Mouse (Mus musculus): Measurements from ENCODE around the gene Hoxc8.

DNA sequence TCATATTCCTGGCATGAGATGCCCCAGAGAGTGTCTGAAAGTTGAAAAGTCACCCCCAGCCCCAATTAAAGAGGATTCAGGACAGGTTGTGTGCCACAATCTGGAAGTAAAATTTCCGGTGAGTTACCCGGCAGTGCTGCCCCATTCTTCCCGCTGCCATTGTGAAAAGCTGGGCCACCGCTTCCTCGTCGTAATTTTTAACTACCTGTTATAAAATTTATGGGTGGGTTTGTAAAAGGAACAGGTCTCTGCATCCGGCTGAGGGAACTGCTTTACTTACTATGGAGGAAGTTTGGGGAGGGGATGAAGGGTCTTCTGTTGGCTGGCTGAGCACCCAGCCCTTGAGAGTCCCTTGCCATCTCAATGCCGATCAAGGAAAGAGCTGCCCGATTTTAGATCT lies 6.1 kb downstream of the Hoxc8 start:
- TF ChIP-seq POLR2A (IDR thresholded peaks at IDR 0.05; ENCODE audit: low read depth, low read length) = no peak
- TF ChIP-seq CTCF (IDR thresholded peaks at IDR 0.05; ENCODE audit: extremely low read depth, insufficient read length, insufficient replicate concordance, low read depth, low read length) = no peak
